Mouse (Mus musculus): ENCODE results near the gene Clca3b. TPM values are rescaled to one million over a fixed set of nuclear protein-coding genes. Genes with fewer than 3 reads are reported as not detected.
"Not testable (repeated sequence)": the region's sequence is repeated elsewhere in the genome, so short reads cannot be mapped to it uniquely, and the experiment has no call there.

The Clca3b gene
- polyA plus RNA-seq, 1 experiment from 2014 or later = not detected

DNA sequence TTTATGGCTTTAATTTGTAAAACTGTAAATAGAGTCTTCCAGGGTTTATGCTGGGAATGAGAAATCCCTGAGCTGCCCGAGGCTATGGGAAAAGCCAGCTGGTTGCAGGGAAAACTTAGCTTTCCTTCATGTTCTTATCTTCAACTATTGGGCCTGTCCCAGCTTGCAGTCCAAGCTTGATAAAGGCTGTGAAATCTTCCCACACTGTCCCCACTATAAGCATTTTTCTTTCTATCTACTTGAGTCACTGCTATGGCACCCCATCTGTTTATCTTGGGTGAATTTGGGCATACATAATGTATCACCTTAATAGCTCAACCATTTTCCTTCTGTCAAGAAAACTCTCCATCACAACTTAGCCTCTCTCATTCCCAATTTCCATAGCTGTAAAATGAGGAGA lies 28.5 kb downstream of the Clca3b start:
- 72% methylated on average over 1 of the region's 1 CpGs for WGBS
- H3K4me2 ChIP-seq (replicated peaks; ENCODE audit: low read depth, low read length) = no peak overlapping the region
- DNase-seq (ENCODE audit: low spot score) (no peak), ATAC-seq (ENCODE audit: low FRiP score) (no peak)
- no peaks in the 10 kb centered on the region for H3K9me3 ChIP-seq (ENCODE audit: control insufficient read depth, low read length)
- no peak overlapping the region for H3K4me3 ChIP-seq (ENCODE audit: low read depth, low read length)
- H3K27ac ChIP-seq (ENCODE audit: low read depth, low read length) = no peak overlapping the region
- H3K36me3 ChIP-seq (ENCODE audit: control insufficient read depth, insufficient read depth, low read length) = no peaks in the 10 kb centered on the region
- H3K4me1 ChIP-seq (replicated peaks; ENCODE audit: control insufficient read depth, insufficient read depth, low read length) = no peaks in the 10 kb centered on the region
- no peaks in the 10 kb centered on the region for H3K27me3 ChIP-seq (ENCODE audit: control insufficient read depth, insufficient read depth, low read length)
- H3K9ac ChIP-seq (ENCODE audit: low read depth, low read length) = no peak overlapping the region

GRCm38 (mm10) chr3:144819219-144819618 lies 29.9 kb downstream of the Clca3b start, which contains the start of gene Clca3a2:
TSS of gene Clca3a2 (minus strand) at chr3:144819494.
- not testable (repeated sequence) for H3K4me1 ChIP-seq (replicated peaks; ENCODE audit: control insufficient read depth, insufficient read depth, low read length); ATAC-seq (ENCODE audit: low FRiP score); H3K4me3 ChIP-seq (ENCODE audit: low read depth, low read length); H3K9ac ChIP-seq (ENCODE audit: low read depth, low read length); DNase-seq (ENCODE audit: low spot score); H3K27ac ChIP-seq (ENCODE audit: low read depth, low read length); H3K4me2 ChIP-seq (replicated peaks; ENCODE audit: low read depth, low read length); H3K27me3 ChIP-seq (ENCODE audit: control insufficient read depth, insufficient read depth, low read length); H3K9me3 ChIP-seq (ENCODE audit: control insufficient read depth, low read length); H3K36me3 ChIP-seq (ENCODE audit: control insufficient read depth, insufficient read depth, low read length)
- WGBS = 90% methylated on average over 4 of the region's 6 CpGs

- H3K4me1 ChIP-seq (replicated peaks; ENCODE audit: control insufficient read depth, insufficient read depth, low read length); H3K4me2 ChIP-seq (replicated peaks; ENCODE audit: low read depth, low read length); H3K36me3 ChIP-seq (ENCODE audit: control insufficient read depth, insufficient read depth, low read length); H3K27me3 ChIP-seq (ENCODE audit: control insufficient read depth, insufficient read depth, low read length); H3K9ac ChIP-seq (ENCODE audit: low read depth, low read length); H3K4me3 ChIP-seq (ENCODE audit: low read depth, low read length); H3K9me3 ChIP-seq (ENCODE audit: control insufficient read depth, low read length); ATAC-seq (ENCODE audit: low FRiP score); DNase-seq (ENCODE audit: low spot score); H3K27ac ChIP-seq (ENCODE audit: low read depth, low read length): not testable (repeated sequence)
- WGBS = 91% methylated on average over 6 of the region's 6 CpGs
These were observed 35.8 kb downstream of the Clca3b start for GRCm38 (mm10) chr3:144813336-144813735.

GRCm38 (mm10) chr3:144811821-144812220 lies 37.3 kb downstream of the Clca3b start:
- 33% methylated on average over 3 of the region's 3 CpGs for WGBS
- Histone ChIP-seq H3K27ac (ENCODE audit: low read depth, low read length) (no peak overlapping the region), H3K4me2 (replicated peaks; ENCODE audit: low read depth, low read length) (no peak overlapping the region), H3K4me3 (ENCODE audit: low read depth, low read length) (no peak overlapping the region), H3K9ac (ENCODE audit: low read depth, low read length) (no peak overlapping the region), H3K4me1 (replicated peaks; ENCODE audit: control insufficient read depth, insufficient read depth, low read length) (no peaks in the 10 kb centered on the region), H3K36me3 (ENCODE audit: control insufficient read depth, insufficient read depth, low read length) (no peaks in the 10 kb centered on the region), H3K9me3 (ENCODE audit: control insufficient read depth, low read length) (no peaks in the 10 kb centered on the region), H3K27me3 (ENCODE audit: control insufficient read depth, insufficient read depth, low read length) (no peaks in the 10 kb centered on the region)
- ATAC-seq (ENCODE audit: low FRiP score) (no peak), DNase-seq (ENCODE audit: low spot score) (no peak)

DNA sequence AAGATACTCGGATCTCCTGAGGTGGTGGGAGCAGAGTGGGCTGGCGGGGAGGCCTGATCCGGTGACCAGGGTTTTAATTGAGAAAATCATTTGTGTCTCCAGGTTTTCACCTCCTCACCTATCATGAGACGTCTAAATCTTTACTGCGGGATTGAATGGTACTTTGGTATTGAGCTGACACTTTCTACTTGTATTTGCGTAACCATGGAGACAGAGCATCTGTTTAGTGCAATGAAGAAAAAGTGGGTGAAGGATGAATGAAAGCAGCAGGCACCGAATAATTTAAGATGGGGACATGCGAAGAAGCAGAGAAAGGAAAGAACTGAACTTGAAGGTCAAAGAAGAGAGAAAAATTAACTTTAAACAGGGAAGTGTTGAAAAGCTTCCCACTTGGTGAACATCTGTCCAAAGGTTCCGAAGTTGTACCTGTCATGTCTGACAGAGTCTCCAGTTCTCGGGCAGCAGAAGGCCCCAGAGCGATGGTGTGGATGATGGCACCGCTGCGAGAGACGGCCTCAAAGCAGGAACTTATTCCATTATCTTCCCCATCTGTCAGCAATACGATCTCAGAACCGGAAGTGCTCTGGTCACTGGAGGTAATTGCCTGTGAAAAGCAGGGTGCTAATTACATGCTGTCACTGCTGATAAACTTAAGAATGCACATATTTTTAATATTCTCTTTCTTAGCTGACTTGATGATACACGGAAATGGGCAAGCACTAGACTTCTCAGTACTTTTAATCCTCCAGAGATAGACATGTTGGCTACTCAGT lies 40.8 kb downstream of the Clca3b start:
- WGBS = 71% methylated on average over 13 of the region's 17 CpGs
- H3K9me3 ChIP-seq (ENCODE audit: control insufficient read depth, low read length) = not testable (repeated sequence)

GRCm38 (mm10) chr3:144806626-144807025 lies 42.5 kb downstream of the Clca3b start:
- H3K4me3 ChIP-seq (ENCODE audit: low read depth, low read length); H3K4me2 ChIP-seq (replicated peaks; ENCODE audit: low read depth, low read length); H3K27ac ChIP-seq (ENCODE audit: low read depth, low read length); H3K36me3 ChIP-seq (ENCODE audit: control insufficient read depth, insufficient read depth, low read length); H3K4me1 ChIP-seq (replicated peaks; ENCODE audit: control insufficient read depth, insufficient read depth, low read length); DNase-seq (ENCODE audit: low spot score); ATAC-seq (ENCODE audit: low FRiP score); H3K9ac ChIP-seq (ENCODE audit: low read depth, low read length); H3K9me3 ChIP-seq (ENCODE audit: control insufficient read depth, low read length); H3K27me3 ChIP-seq (ENCODE audit: control insufficient read depth, insufficient read depth, low read length): not testable (repeated sequence)
- 76% methylated on average over 2 of the region's 2 CpGs for WGBS

More for the DNA sequence above, 40.8 kb downstream of the Clca3b start:
- H3K9ac ChIP-seq (ENCODE audit: low read depth, low read length); H3K4me1 ChIP-seq (replicated peaks; ENCODE audit: control insufficient read depth, insufficient read depth, low read length); H3K4me3 ChIP-seq (ENCODE audit: low read depth, low read length); ATAC-seq (ENCODE audit: low FRiP score); H3K36me3 ChIP-seq (ENCODE audit: control insufficient read depth, insufficient read depth, low read length); H3K27me3 ChIP-seq (ENCODE audit: control insufficient read depth, insufficient read depth, low read length); DNase-seq (ENCODE audit: low spot score); H3K4me2 ChIP-seq (replicated peaks; ENCODE audit: low read depth, low read length); H3K27ac ChIP-seq (ENCODE audit: low read depth, low read length): not testable (repeated sequence)

DNA sequence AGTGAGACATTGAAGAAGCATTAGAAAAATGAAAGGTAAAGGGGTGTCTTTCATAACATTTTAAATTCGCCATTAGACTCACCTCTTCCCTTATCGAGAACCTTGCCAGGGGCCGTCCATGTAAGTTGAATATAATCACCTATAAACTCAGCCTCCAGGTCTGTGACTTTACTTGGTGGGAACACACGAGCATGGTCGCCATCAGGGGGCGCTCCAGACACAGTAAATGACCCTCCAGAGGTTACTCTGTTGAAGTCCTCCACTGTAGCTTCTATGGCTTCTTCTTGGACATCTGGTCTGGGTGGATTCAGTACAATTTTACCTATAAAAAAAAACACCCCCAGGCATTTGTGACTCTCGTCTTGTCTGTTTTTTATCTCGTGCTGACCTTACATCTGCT lies 47.3 kb downstream of the Clca3b start:
- peak; percentile 63 for DNase-seq (ENCODE audit: low spot score)
- H3K9ac ChIP-seq (ENCODE audit: low read depth, low read length) = no peak overlapping the region
- 34% methylated on average over 8 of the region's 8 CpGs for WGBS

DNA sequence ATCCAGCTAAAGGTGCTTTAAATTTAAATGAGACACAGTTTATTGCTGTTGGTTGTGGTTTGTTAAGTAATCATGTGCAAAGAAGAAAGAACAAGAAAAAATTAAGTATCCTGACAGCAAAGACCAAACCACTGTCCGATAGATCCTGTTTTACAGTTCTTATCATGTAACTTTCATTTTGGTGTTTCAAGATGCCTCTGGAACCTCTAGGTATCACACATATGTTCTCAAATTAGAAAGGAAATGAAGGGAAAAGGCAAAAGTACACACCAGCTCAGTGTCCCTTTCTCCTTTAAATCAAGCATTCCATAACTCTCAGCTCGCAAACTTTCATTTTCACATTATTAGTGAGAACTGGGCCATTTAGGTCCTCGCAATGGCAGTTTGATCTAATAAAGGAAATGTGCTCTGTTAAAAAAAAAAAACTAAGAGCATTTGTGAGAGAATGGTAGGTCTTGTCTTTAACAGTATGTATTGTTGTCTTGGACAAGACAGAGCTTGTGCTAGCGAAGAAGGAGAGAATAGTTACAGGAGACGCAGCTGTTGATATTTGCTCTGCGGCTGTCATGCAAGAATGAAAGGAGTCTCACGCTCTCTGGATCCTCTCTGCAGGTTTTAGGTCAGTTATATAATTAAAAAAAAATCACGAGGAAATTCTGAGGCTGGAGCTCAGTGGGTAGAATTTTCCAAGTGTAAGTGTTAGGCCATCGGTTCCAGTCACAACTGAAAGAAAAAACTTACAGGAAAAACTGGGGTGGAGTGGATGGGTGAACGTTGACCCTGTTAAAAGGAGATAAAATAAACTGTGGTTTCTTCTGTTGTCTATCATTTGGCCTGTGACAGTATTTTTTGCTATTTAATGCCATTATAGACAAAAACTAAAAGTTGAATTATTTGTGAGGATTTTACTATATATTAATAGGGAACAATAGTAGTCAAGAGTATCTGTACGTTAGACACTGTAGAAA lies 63.7 kb downstream of the Clca3b start:
- DNase-seq (ENCODE audit: low spot score) = no peak
- Histone ChIP-seq H3K27ac (ENCODE audit: low read depth, low read length) (no peak overlapping the region), H3K4me3 (ENCODE audit: low read depth, low read length) (no peak overlapping the region), H3K4me1 (replicated peaks; ENCODE audit: control insufficient read depth, insufficient read depth, low read length) (no peaks in the 10 kb centered on the region), H3K9me3 (ENCODE audit: control insufficient read depth, low read length) (no peaks in the 10 kb centered on the region), H3K36me3 (ENCODE audit: control insufficient read depth, insufficient read depth, low read length) (no peaks in the 10 kb centered on the region), H3K4me2 (replicated peaks; ENCODE audit: low read depth, low read length) (no peak overlapping the region), H3K9ac (ENCODE audit: low read depth, low read length) (no peak overlapping the region), H3K27me3 (ENCODE audit: control insufficient read depth, insufficient read depth, low read length) (no peaks in the 10 kb centered on the region)
- WGBS = 90% methylated on average over 11 of the region's 11 CpGs
- ATAC-seq (ENCODE audit: low FRiP score) = no peak

More for the DNA sequence above, 47.3 kb downstream of the Clca3b start:
- Histone ChIP-seq H3K4me1 (replicated peaks; ENCODE audit: control insufficient read depth, insufficient read depth, low read length) (no peaks in the 10 kb centered on the region), H3K4me3 (ENCODE audit: low read depth, low read length) (no peak overlapping the region), H3K36me3 (ENCODE audit: control insufficient read depth, insufficient read depth, low read length) (no peaks in the 10 kb centered on the region), H3K9me3 (ENCODE audit: control insufficient read depth, low read length) (no peaks in the 10 kb centered on the region), H3K27ac (ENCODE audit: low read depth, low read length) (no peak overlapping the region), H3K4me2 (replicated peaks; ENCODE audit: low read depth, low read length) (no peak overlapping the region), H3K27me3 (ENCODE audit: control insufficient read depth, insufficient read depth, low read length) (no peaks in the 10 kb centered on the region)
- ATAC-seq (ENCODE audit: low FRiP score) = 0 out of 2 replicates have a peak, but pooled peaks have one; percentile 43

Measured in hindbrain, embryonic 11.5 days (tissue).